Mouse (Mus musculus): Measurements from ENCODE around the gene Cd4. TPM values are rescaled to one million over a fixed set of nuclear protein-coding genes. Genes with fewer than 3 reads are reported as not detected.
"Not testable (repeated sequence)": the region's sequence is repeated elsewhere in the genome, so short reads cannot be mapped to it uniquely, and the experiment has no call there.

The Cd4 gene
- total RNA-seq, 1 experiment from 2014 or later: 6.8 TPM

DNA sequence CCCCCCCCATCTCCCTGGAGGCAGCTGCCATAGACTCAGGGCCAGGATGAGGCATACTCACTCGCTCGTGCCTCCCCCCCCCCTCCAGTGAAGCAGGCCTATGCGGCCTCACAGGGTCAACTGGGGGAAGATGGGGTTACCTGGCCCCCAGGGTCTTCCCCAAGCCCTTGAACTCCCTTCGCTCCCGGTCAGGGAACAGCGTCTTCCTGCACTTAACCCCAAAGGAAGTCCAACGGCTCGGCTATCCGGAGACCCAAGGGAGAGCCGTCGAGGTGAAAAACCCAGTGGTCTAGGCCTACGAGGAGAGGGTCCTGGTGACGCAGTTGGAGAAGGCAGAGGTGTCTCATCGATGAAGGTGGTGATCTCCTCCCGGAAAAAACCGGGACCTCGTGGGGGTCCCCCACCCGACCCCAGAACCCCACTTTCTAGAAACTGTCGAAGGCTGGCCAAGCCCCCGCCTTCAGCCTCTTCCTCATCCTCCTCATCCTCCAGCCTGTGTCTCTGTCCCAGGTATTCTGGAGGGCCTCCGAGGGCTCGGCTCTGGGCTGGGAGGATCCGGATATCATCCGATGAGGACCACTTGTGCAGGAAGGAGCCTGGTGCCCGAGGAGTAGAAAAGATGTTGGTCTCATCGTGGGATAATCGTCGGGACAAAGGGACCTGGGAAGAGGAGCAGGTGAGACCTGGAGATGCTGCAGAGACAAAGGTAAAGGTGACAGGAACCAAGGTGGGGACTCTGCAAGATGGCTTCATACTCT, 29.3 kb downstream of the Cd4 start:
- ATAC-seq (ENCODE audit: extremely low read depth, insufficient number of reproducible peaks, low FRiP score, poor library complexity, severe bottlenecking): no peak

- no peak for ATAC-seq (ENCODE audit: extremely low read depth, insufficient number of reproducible peaks, low FRiP score, poor library complexity, severe bottlenecking)
Observed at GRCm38 (mm10) chr6:124857840-124858530, 30.0 kb downstream of the Cd4 start.

DNA sequence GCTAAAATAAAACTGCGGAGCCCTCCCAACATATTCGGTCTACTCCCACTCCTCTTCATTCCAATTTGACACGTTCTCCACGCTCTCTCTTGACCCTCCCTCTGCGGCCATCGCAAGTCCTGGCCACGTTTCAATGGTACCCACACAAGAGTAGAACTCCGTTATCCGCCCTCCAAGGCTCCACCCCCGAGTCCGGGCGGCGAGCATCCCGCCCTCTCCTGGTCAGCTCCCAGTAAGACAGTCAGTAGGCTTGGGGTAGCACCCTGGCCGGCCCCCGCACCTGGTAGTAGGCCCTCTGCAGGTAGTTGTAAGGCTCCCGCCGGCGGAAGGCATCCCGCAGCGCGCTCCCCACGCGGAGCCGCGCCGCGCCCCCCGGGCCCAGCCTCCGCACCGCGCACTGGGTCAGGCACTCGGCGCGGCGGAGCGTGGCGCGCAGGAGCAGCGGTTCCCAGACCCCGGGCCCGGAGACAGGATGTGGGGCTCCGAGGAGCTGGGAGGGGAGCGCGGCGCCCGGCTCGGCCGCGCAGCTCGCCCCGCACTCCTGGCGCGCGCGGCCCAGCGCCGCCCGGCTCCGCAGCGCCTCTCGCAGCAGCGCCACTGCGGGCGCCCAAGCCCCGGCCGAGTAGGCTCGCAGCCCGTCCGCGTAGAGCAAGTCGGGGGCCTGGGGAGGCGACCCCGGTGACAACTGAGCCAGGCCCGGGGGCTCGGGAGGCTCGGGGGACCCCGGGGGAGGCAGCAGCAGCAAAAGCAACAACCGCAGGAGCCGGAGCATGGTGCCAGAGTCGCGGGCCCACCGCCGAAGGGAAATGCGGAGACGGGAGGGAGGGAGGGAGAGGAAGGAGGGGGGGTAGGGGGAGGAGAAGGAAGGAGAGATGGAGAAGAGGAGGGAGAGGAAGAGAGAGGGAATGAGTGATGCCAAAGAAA, 30.8 kb downstream of the Cd4 start, which contains the start of gene P3h3:
P3h3 (minus strand) TSS at position 837 of the 924 bp plus-strand sequence.
- ATAC-seq (ENCODE audit: extremely low read depth, insufficient number of reproducible peaks, low FRiP score, poor library complexity, severe bottlenecking): peak; percentile 57

DNA sequence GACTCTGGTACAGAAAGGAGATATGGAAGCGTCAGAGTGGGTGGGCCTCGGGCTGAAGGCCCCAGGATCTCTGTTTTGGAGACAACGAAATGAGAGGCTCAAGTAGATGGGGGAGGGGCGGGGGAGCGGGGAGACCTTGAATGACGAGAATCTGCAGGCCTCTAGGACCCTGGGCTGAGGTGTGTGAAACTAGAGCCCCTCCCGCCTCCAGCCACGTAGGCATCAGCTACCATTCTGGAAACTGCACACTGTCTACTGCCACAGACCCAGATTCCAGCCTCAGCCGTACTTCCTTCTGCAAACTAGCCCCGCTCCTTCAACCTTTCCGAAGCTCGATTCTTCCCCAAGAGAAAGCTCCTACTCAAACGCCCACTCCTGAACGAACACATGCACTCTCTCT, 31.7 kb downstream of the Cd4 start:
- ATAC-seq (ENCODE audit: extremely low read depth, insufficient number of reproducible peaks, low FRiP score, poor library complexity, severe bottlenecking): no peak

GRCm38 (mm10) chr6:124854647-124855046, 33.4 kb downstream of the Cd4 start:
- no peak for ATAC-seq (ENCODE audit: extremely low read depth, insufficient number of reproducible peaks, low FRiP score, poor library complexity, severe bottlenecking)

- no peak for ATAC-seq (ENCODE audit: extremely low read depth, insufficient number of reproducible peaks, low FRiP score, poor library complexity, severe bottlenecking)
Observed at GRCm38 (mm10) chr6:124850535-124850934, 37.5 kb downstream of the Cd4 start.

- ATAC-seq (ENCODE audit: extremely low read depth, insufficient number of reproducible peaks, low FRiP score, poor library complexity, severe bottlenecking): peak; percentile 84
Observed at GRCm38 (mm10) chr6:124847305-124847704, 40.7 kb downstream of the Cd4 start.

- no peak for ATAC-seq (ENCODE audit: extremely low read depth, insufficient number of reproducible peaks, low FRiP score, poor library complexity, severe bottlenecking)
Observed at GRCm38 (mm10) chr6:124840241-124841167, 47.5 kb downstream of the Cd4 start, which contains the start of gene Gnb3. TSS of gene Gnb3 (minus strand) at chr6:124840275.

- ATAC-seq (ENCODE audit: extremely low read depth, insufficient number of reproducible peaks, low FRiP score, poor library complexity, severe bottlenecking): no peak
Observed at GRCm38 (mm10) chr6:124839805-124840204, 48.2 kb downstream of the Cd4 start.

- no peak for ATAC-seq (ENCODE audit: extremely low read depth, insufficient number of reproducible peaks, low FRiP score, poor library complexity, severe bottlenecking)
Observed at GRCm38 (mm10) chr6:124836411-124836810, 51.6 kb downstream of the Cd4 start.

GRCm38 (mm10) chr6:124835531-124835930, 52.5 kb downstream of the Cd4 start:
- no peak for ATAC-seq (ENCODE audit: extremely low read depth, insufficient number of reproducible peaks, low FRiP score, poor library complexity, severe bottlenecking)

GRCm38 (mm10) chr6:124834512-124835081, 53.4 kb downstream of the Cd4 start:
- no peak for ATAC-seq (ENCODE audit: extremely low read depth, insufficient number of reproducible peaks, low FRiP score, poor library complexity, severe bottlenecking)

DNA sequence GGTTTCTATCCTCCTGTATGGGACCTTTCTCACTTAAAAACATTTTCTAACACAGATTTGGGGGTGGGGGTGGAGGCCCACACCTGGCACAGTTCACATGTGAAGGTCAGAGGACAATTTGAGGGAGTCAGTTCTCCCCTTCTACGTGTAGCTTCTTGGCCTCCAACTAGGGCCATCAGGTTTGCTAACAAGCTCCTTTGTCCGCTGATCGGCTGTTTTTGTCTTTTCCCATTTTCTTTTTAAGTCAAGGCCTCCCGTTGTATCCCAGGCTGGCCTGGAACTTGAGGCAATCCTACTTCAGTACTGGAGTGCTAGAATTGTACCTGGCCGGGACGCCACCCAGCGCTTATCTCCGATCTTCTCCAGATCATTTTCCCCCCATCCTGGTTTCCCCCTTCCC, 56.4 kb downstream of the Cd4 start:
- no peak for ATAC-seq (ENCODE audit: extremely low read depth, insufficient number of reproducible peaks, low FRiP score, poor library complexity, severe bottlenecking)

- not testable (repeated sequence) for ATAC-seq (ENCODE audit: extremely low read depth, insufficient number of reproducible peaks, low FRiP score, poor library complexity, severe bottlenecking)
Observed at GRCm38 (mm10) chr6:124831199-124831598, 56.8 kb downstream of the Cd4 start.

GRCm38 (mm10) chr6:124829799-124830700, 58.0 kb downstream of the Cd4 start:
- peak; percentile 67 for ATAC-seq (ENCODE audit: extremely low read depth, insufficient number of reproducible peaks, low FRiP score, poor library complexity, severe bottlenecking)

- peak; percentile 80 for ATAC-seq (ENCODE audit: extremely low read depth, insufficient number of reproducible peaks, low FRiP score, poor library complexity, severe bottlenecking)
Observed at GRCm38 (mm10) chr6:124828868-124829798, 58.9 kb downstream of the Cd4 start, which contains the start of the genes Usp5 and Cdca3. TSS of gene Usp5 (minus strand) at chr6:124829484. TSS of gene Cdca3 (plus strand) at chr6:124829547.
